Mouse (Mus musculus) hindlimb bud, embryonic 11.5 days (tissue): ENCODE data around the gene Ms4a4d.
"Not testable (repeated sequence)": the region's sequence is repeated elsewhere in the genome, so short reads cannot be mapped to it uniquely, and the experiment has no call there.

ENCODE experiments used
- DNase-seq: peaks from one replicate; pipeline ENCODE4 v3.0.0-alpha.2; 2012; ENCODE audit warnings: low read depth, low spot score; ENCODE audit errors: extremely low spot score

Ms4a4d gene

GRCm38 (mm10) chr19:11536593-11536992 is at the start of gene Ms4a4d:
Ms4a4d (plus strand) TSS chr19:11536801.
- DNase-seq = no peak

DNA sequence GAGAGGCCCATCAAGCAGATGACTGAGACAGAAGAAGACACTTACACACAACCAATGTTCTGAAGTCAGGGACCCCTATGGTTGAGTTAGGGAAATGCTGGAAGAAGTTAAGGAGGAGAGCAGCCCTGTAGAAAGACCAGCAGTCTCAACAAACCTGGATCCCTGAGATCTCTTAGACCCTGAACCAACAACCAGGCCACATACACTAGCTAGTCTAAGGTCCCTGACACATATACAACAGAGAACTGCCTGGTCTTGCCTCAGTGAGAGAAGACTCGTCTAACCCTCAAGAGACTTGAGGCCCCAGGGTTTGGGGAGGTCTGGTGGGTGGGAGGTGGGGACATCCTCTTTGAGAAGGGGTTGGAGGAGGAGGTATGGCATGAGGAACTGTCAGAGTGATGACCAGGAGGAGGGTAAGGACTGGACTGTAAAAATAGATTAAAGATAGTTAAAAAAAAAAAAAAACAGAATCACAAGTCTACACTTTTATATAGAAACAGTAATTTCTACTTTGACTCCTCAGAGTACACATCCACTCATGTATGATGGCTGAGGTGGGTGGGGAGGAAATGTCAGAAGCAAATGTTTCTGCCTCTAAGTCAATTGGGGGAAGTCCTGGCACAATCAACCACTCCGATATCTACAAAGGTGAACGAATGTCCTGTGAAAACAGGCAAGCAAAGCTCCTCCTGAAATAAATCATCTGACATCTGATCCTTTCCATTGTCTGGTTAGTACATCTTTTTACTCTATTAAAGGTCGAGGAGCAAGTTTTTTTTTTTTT is 45.0 kb upstream of the Ms4a4d start:
- no peak for DNase-seq

GRCm38 (mm10) chr19:11492671-11493070 is 43.9 kb upstream of the Ms4a4d start:
- no peak for DNase-seq

GRCm38 (mm10) chr19:11494519-11494918 is 42.1 kb upstream of the Ms4a4d start:
- no peak for DNase-seq

DNA sequence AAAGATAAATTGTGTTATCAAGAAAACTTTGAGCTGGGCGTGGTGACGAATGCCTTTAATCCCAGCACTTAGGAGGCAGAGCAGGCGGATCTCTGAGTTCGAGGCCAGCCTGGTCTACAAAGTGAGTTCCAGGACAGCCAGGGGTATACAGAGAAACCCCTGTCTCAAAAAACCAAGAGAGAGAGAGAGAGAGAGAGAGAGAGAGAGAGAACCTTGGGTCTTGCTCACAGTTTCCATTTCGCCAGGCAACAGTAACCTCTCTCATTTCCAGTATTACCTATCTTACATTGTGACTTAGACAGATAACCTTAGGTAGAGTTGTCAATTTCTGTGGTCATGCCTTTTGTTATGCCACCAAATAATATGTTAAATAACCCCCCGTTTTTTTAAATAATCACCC is 40.2 kb upstream of the Ms4a4d start:
- no peak for DNase-seq

- not testable (repeated sequence) for DNase-seq
These were observed 39.3 kb upstream of the Ms4a4d start for GRCm38 (mm10) chr19:11497300-11497699.

- DNase-seq = no peak
These were observed 35.8 kb upstream of the Ms4a4d start for GRCm38 (mm10) chr19:11500796-11501195.

DNA sequence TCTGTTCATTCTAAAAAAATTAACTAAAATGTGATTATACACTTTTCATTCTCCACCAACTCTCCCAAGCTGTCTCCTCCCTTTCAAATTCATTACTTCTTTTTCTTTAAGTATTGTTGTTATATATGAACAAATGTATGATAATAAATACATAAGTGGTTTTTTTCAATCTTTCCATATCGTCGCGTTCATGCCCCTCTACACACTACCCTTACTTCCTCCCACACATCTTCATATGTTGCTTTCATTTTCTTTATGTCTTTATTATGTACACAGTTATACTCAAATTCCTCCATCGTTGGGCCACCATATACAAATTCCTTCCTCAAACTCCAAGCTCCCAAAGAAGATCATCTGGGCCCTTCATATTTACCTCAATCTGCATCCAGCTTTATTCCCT is 35.3 kb upstream of the Ms4a4d start:
- DNase-seq = no peak

DNA sequence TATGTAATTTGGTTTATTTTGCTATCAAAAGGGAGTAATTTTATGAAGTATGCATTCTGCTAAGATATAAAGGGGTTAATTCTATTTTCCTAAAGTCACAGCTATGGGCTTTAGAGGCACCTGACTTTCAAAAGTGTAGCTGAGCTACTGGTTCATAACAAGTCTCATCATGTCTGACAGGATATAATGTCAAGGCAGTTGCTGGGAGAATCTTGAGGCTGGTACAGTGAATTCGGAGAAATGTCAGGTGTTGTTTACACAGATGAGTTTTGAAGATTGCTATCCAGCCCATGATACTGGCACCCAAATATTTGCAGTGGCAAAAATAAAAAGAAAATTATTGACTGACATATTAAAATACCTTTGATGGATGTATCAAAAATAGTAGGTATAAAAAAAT is 31.7 kb upstream of the Ms4a4d start:
- no peak for DNase-seq

- DNase-seq = no peak
These were observed 23.1 kb upstream of the Ms4a4d start for GRCm38 (mm10) chr19:11513458-11513857.

- no peak for DNase-seq
These were observed 20.4 kb upstream of the Ms4a4d start, which contains the start of gene Ms4a6b for GRCm38 (mm10) chr19:11516246-11516645. Ms4a6b (plus strand) TSS chr19:11516512.

- no peak for DNase-seq
These were observed 19.8 kb upstream of the Ms4a4d start for GRCm38 (mm10) chr19:11516845-11517244.

- not testable (repeated sequence) for DNase-seq
These were observed 19.2 kb upstream of the Ms4a4d start for GRCm38 (mm10) chr19:11517373-11517772.

DNA sequence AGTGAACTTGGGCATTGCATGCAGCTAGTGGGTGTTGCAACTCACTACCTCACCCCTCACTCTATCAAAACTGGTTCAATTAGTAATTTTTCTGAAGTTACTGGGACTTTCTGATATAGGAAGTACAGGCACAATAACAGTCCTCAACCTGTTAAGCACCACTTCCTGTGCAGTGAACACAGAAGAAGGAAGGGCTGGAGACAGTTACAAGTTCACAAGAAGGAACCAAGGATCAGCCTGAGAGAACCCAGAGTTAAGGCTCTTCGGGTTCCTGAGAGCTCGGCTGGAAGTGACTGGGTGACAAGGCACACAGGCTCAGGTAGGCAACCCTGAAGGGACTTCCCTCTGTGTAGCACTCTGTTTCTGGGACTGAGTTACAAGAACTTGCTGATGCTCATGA is 18.2 kb upstream of the Ms4a4d start:
- not testable (repeated sequence) for DNase-seq

- DNase-seq = no peak
These were observed 16.5 kb upstream of the Ms4a4d start for GRCm38 (mm10) chr19:11520146-11520545.

GRCm38 (mm10) chr19:11533421-11533820 is 3.2 kb upstream of the Ms4a4d start:
- DNase-seq = no peak

- DNase-seq = no peak
These were observed 2.6 kb upstream of the Ms4a4d start for GRCm38 (mm10) chr19:11533888-11534445.

- no peak for DNase-seq
These were observed 735 bp downstream of the Ms4a4d start for GRCm38 (mm10) chr19:11537336-11537735.

GRCm38 (mm10) chr19:11540166-11540821 is 3.7 kb downstream of the Ms4a4d start:
- not testable (repeated sequence) for DNase-seq

DNA sequence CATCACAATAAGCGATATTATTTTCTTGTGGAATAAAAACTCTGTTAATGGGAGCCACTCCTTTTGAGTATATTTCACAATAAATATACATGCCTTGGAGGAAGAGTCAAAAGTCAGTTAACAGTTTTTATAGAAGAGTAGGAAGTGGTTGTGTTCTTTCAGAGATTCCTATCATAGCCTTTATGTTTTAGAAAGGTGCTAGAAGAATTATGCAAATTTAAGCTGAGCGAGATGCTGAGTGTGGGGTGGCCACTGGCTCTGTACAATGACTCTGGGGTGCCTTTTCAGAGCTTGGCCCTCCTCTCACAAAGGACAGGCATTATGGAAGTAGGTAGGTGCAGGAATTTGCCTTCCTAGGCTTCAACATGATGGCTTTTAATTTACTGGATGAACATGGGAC is 7.8 kb downstream of the Ms4a4d start:
- not testable (repeated sequence) for DNase-seq

DNA sequence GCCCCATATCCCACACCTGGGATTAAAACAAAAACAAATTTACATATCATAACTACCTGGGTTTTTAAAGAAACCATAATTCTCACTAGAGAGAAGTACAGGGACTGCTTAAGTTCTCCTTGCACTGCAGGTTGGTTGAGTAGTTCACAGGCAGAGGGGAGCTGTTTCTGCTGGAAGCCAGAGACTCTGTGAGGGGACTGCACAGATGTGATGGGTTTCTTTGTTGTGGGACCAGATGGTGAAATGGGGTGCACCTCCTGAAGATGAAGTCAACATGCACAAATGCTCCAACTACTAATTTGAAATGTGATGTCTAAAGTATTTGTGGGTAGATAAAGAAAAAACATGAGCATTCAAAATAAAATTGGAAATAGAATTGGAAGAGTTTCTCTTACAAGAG is 11.3 kb downstream of the Ms4a4d start:
- DNase-seq = no peak

GRCm38 (mm10) chr19:11554726-11555125 is 18.1 kb downstream of the Ms4a4d start:
- no peak for DNase-seq
